Mouse (Mus musculus) limb, embryonic 14.5 days (tissue): ENCODE measurements around the gene Atxn7l1. TPM values are rescaled to one million over a fixed set of nuclear protein-coding genes. Genes with fewer than 3 reads are reported as not detected.

Experiments used
- ATAC-seq: fragments of 200-750 bp; cut with Nextera tagmentation; 2 replicates; pipeline ENCODE4 v1.8.0; 2017; ENCODE audit warnings: low read depth, moderate number of reproducible peaks, moderate TSS enrichment; ENCODE audit not compliant: low FRiP score
- DNase-seq: peaks from one replicate; pipeline ENCODE4 v3.0.0-alpha.2; 2015; ENCODE audit warnings: low spot score
- H3K27ac ChIP-seq: fragments of 300-500 bp; sonication (generic); replicated peaks from 2 replicates; pipeline ENCODE4 v1.5.1; 2014; ENCODE audit warnings: low read depth, mild to moderate bottlenecking, low read length, moderate library complexity, mixed read lengths
- H3K27me3 ChIP-seq: fragments of 300-500 bp; sonication (generic); 2 replicates; pipeline ENCODE4 v1.6.1; 2014; ENCODE audit warnings: low read length, mixed read lengths; ENCODE audit not compliant: control insufficient read depth, insufficient read depth
- H3K36me3 ChIP-seq: fragments of 300-500 bp; sonication (generic); 2 replicates; pipeline ENCODE4 v1.6.1; 2014; ENCODE audit warnings: mild to moderate bottlenecking, low read length, moderate library complexity, mixed read lengths; ENCODE audit not compliant: control insufficient read depth, insufficient read depth
- H3K4me1 ChIP-seq: fragments of 300-500 bp; sonication (generic); 2 replicates; pipeline ENCODE4 v1.6.1; 2014; ENCODE audit warnings: antibody characterized with exemption, low read length, mixed read lengths; ENCODE audit not compliant: control insufficient read depth, insufficient read depth
- H3K4me2 ChIP-seq: fragments of 300-500 bp; sonication (generic); replicated peaks from 2 replicates; pipeline ENCODE4 v1.6.1; 2014; ENCODE audit warnings: low read depth, mild to moderate bottlenecking, low read length, moderate library complexity; ENCODE audit not compliant: severe bottlenecking
- H3K4me3 ChIP-seq: fragments of 300-500 bp; sonication (generic); replicated peaks from 2 replicates; pipeline ENCODE4 v1.5.1; 2014; ENCODE audit warnings: low read length
- H3K9ac ChIP-seq: fragments of 300-500 bp; sonication (generic); 2 replicates; pipeline ENCODE4 v1.6.1; 2014; ENCODE audit warnings: mild to moderate bottlenecking, low read depth, low read length, moderate library complexity; ENCODE audit not compliant: severe bottlenecking
- H3K9me3 ChIP-seq: fragments of 300-500 bp; sonication (generic); 2 replicates; pipeline ENCODE4 v1.6.1; 2016; ENCODE audit warnings: low read length; ENCODE audit not compliant: control insufficient read depth
- POLR2A ChIP-seq: fragments of 200-500 bp; IDR thresholded peaks from 2 replicates; pipeline ENCODE4 v1.8.0; 2012; ENCODE audit warnings: inconsistent platforms, mild to moderate bottlenecking, moderate library complexity, borderline replicate concordance; ENCODE audit not compliant: insufficient read depth, insufficient read length; ENCODE audit errors: extremely low read depth
- WGBS: fragments of 180-500 bp; shearing (Covaris S2); extraction: QIAGEN DNeasy Blood & Tissue Kit; methylation state at CpG from one replicate; pipeline ENCODE4 v1.1.7; 2014; 5-methylcytosine and 5-hydroxymethylcytosine counted together
- polyA plus RNA-seq, 2 experiments: library from polyadenylated mRNA; depleted of rRNA in 1 of 2; stranded (reverse) in 1 of 2; unstranded in 1 of 2; fragments of >200 nt; fragmentation: Nextera tagmentation in 1 of 2; extraction: Ambion mirVana in 1 of 2; gene quantifications; 2 replicates each; pipeline versions ENCODE4 v1.2.1 to v1.2.3; 2012 to 2014

The Atxn7l1 gene
- polyA plus RNA-seq, 2 experiments, result 15.3 to 23.1 TPM

DNA sequence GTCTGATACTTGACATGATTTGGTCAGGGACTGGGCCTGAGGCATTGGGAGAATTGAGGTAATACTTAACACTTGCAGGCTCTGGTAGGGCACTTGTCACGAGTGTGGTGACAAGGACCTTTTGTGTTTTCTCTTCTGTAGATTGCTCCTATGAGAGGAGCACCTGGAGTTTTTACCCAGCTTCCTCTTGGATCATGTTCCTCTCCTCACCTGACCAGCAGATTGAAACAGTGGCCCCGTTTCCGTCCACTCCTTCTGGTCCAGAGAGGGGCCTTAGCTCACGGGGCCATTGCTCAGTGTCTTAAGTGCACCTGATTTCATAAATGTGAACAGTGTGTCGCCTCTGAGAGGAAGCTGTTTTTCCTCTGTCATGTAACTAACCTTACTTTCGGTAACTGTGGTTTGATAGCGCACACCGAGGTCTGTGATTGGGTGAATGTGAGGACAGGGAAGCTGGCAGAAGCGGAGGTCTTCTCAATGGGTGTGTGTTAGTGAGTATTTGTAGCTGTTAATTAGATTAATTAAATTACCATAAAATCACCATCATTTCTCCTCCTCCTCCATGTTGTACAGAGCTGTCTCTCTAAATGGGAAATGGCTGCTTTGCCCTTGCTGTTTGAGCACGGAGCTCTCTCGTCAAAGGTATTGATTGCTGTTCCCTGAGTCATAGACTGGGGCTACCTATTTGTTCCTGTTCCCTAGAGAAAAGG, 35.1 kb downstream of the Atxn7l1 start:
- no peaks in the 10 kb centered on the region for H3K27me3 ChIP-seq
- ATAC-seq, result no peak
- H3K9ac ChIP-seq, result no peak overlapping the region
- no peak for TF ChIP-seq POLR2A
- H3K4me2 ChIP-seq, result no peak overlapping the region
- no peaks in the 10 kb centered on the region for H3K9me3 ChIP-seq
- no peak overlapping the region for H3K27ac ChIP-seq
- no peaks in the 10 kb centered on the region for H3K36me3 ChIP-seq
- 77% methylated on average over 11 of the region's 11 CpGs for WGBS
- H3K4me3 ChIP-seq, result no peak overlapping the region
- DNase-seq, result no peak
- H3K4me1 ChIP-seq, result no peaks in the 10 kb centered on the region; the same call in 1 of the 2 replicates

DNA sequence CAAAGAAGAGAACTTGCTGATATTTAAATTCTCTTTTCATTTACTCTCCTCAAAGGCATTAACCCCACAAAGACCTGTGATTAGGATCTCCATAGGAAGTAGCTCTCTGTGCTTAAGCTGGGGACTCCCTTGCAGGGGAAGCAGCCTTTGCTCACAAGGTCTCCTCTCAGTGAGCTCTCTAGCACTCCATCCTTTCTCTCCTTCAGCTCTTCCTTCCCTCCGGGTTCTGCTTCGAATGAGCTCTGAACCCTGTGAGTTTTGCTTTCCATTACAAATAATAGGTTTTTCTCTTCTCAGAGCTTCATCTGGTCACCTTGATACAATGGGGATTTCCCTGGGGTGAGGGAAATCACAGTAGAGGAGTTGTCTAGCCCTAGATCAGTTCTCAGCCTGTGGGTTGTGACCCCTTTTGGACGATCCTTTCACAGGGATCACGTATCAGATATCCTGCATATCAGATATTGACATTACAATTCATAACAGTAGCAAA, 35.7 kb downstream of the Atxn7l1 start:
- ATAC-seq, result no peak
- Histone ChIP-seq H3K9ac (no peak overlapping the region), H3K4me1 (no peaks in the 10 kb centered on the region; the same call in 1 of the 2 replicates), H3K4me3 (no peak overlapping the region), H3K36me3 (no peaks in the 10 kb centered on the region), H3K4me2 (no peak overlapping the region), H3K27ac (no peak overlapping the region), H3K9me3 (no peaks in the 10 kb centered on the region), H3K27me3 (no peaks in the 10 kb centered on the region)
- TF ChIP-seq POLR2A, result no peak
- DNase-seq, result no peak
- 81% methylated on average over 4 of the region's 4 CpGs for WGBS

DNA sequence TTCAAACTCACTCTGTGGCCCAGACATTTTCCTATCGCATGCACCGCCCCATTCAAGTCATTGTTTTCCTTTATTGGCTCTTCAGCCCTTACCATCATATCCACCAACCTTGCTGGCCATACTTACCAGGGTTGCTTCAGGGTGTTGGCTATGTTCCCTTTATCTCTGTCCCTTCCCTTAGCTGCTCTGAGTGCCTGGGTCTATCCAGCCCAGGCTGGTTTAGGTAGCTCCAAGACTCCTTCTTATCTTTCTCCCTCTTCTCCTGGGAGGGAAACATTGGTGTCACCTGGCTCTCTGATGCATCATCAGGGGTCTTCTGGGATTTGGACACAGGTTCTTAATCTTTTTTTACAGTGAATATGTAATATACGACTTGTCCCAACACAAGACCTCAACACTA, 36.6 kb downstream of the Atxn7l1 start:
- Histone ChIP-seq H3K27ac (no peak overlapping the region), H3K4me2 (no peak overlapping the region), H3K9me3 (no peaks in the 10 kb centered on the region), H3K27me3 (no peaks in the 10 kb centered on the region), H3K36me3 (no peaks in the 10 kb centered on the region), H3K9ac (no peak overlapping the region), H3K4me3 (no peak overlapping the region), H3K4me1 (no peaks in the 10 kb centered on the region; the same call in 1 of the 2 replicates)
- WGBS, result 95% methylated on average over 3 of the region's 3 CpGs
- ATAC-seq (no peak), DNase-seq (no peak)
- no peak for TF ChIP-seq POLR2A

DNA sequence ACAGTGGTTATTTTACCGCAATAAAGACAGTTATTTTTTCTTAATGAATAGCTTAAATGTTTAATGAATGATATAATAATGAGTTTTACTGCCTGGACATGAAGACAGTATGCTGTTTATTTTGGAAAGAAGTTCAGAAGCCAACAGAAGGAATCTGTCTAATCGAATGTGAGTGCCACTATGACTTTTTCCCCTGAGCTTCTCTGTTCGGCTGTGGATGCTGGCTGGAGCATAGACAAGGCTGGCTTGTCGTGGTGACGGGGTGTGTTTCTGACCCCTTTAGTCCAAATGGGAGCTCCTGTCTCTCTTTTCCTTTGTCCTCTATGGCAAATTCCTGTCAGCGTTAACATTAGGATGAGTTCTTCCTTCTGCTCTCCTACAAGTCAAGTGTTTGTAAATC, 37.6 kb downstream of the Atxn7l1 start:
- H3K4me3 ChIP-seq, result no peak overlapping the region
- H3K9me3 ChIP-seq, result no peaks in the 10 kb centered on the region
- H3K27me3 ChIP-seq, result no peaks in the 10 kb centered on the region
- no peak overlapping the region for H3K9ac ChIP-seq
- no peaks in the 10 kb centered on the region; the same call in 1 of the 2 replicates for H3K4me1 ChIP-seq
- no peak overlapping the region for H3K27ac ChIP-seq
- 72% methylated on average over 6 of the region's 6 CpGs for WGBS
- ATAC-seq (no peak), DNase-seq (no peak)
- no peaks in the 10 kb centered on the region for H3K36me3 ChIP-seq
- H3K4me2 ChIP-seq, result no peak overlapping the region
- TF ChIP-seq POLR2A, result no peak

DNA sequence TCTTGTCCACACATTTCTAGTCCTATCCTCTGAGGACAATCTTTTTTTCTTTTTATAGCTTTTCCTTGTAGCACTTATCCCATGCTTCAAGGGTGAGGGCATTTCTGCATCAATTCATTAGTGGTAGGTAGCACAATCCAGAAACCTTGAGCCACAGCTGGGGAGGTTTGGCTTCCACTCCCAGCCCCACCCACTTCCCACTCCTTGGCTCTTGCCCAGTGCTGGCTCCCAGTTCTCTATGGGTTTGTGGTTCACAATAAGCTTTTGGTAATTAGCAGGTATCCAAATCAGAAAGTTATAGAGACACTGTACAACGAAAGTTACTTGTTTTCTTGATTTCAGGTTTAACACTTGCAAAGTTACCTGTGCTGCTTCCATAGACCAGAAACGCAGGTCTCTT, 38.8 kb downstream of the Atxn7l1 start:
- DNase-seq (no peak), ATAC-seq (no peak)
- Histone ChIP-seq H3K27me3 (no peaks in the 10 kb centered on the region), H3K9ac (no peak overlapping the region), H3K36me3 (no peaks in the 10 kb centered on the region), H3K4me1 (no peaks in the 10 kb centered on the region; the same call in 1 of the 2 replicates), H3K4me3 (no peak overlapping the region), H3K9me3 (no peaks in the 10 kb centered on the region), H3K4me2 (no peak overlapping the region), H3K27ac (no peak overlapping the region)
- WGBS, result 83% methylated on average over 2 of the region's 2 CpGs
- no peak for TF ChIP-seq POLR2A

DNA sequence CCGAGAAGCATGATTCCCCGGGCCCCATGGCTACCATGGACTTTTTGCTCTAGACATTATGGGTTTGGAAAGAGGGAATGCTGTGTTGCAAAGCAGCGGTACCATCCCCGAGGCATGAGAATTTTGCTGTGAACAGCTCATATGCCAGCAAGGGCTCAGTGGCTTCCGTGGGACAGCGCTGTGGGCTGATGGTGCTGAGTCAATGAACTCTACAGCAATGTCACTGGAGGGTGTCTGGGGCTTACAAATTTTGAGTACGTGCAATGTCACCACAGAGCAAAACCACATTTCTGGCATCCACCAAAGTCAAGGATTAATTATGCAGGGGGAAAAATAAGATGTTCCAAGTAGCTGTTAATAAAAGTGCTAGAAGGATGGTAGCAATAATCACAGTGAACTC, 42.6 kb downstream of the Atxn7l1 start:
- TF ChIP-seq POLR2A, result no peak
- peaks cover 12% of the 10 kb centered on the region for H3K4me1 ChIP-seq
- no peak overlapping the region for H3K27ac ChIP-seq
- DNase-seq (no peak), ATAC-seq (no peak)
- no peaks in the 10 kb centered on the region for H3K9me3 ChIP-seq
- 84% methylated on average over 7 of the region's 7 CpGs for WGBS
- no peak overlapping the region for H3K4me3 ChIP-seq
- H3K27me3 ChIP-seq, result no peaks in the 10 kb centered on the region
- H3K36me3 ChIP-seq, result no peaks in the 10 kb centered on the region
- H3K4me2 ChIP-seq, result no peak overlapping the region
- H3K9ac ChIP-seq, result no peak overlapping the region
